Mouse (Mus musculus): ENCODE data around the gene Mospd2. TPM values are rescaled to one million over a fixed set of nuclear protein-coding genes. Genes with fewer than 3 reads are reported as not detected.

The Mospd2 gene
- total and polyA plus RNA-seq, 2 experiments = 5.5 to 42.3 TPM

DNA sequence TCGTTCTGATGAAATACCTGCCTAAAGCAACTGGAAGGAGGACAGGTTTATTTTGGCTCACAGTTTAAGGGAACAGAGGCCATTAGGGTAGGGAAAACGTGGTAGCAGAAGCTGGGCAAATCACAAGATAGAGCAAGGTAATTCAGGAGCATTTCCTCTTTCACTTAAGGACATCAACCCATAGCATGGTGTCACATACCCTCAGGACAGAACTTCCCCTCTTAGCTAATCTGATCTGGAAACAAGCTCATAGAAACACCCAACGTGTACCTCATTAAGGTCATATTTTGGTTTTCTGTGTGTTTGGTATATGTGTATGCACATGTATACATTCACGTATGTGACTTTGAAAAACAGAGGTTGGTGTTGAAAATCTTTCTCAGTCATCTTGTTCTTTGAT lies 68.0 kb downstream of the Mospd2 start:
- no peak overlapping the region for H3K27ac ChIP-seq (replicated peaks; ENCODE audit: insufficient read depth, low read depth, low read length)
- no peak overlapping the region for H3K4me3 ChIP-seq (ENCODE audit: insufficient read depth, low read depth, low read length)
- no peak overlapping the region for H3K9ac ChIP-seq (ENCODE audit: low read depth, low read length)
- no peaks in the 10 kb centered on the region for H3K79me2 ChIP-seq (ENCODE audit: control insufficient read depth, insufficient read depth, low read length)
- WGBS = 58% methylated on average over 4 of the region's 4 CpGs
- no peaks in the 10 kb centered on the region for H3K27me3 ChIP-seq (ENCODE audit: control insufficient read depth, insufficient read depth, low read length)
- H3K36me3 ChIP-seq (ENCODE audit: control insufficient read depth, insufficient read depth, low read length) = no peaks in the 10 kb centered on the region
- H3K4me1 ChIP-seq (ENCODE audit: control insufficient read depth, insufficient read depth, low read length) = peaks cover 4% of the 10 kb centered on the region; the same call in 1 of the 2 replicates
- DNase-seq (ENCODE audit: extremely low read depth, low read depth, low spot score) = no peak
- no peak for TF ChIP-seq CTCF (IDR thresholded peaks at IDR 0.05; ENCODE audit: low read depth, low read length)

DNA sequence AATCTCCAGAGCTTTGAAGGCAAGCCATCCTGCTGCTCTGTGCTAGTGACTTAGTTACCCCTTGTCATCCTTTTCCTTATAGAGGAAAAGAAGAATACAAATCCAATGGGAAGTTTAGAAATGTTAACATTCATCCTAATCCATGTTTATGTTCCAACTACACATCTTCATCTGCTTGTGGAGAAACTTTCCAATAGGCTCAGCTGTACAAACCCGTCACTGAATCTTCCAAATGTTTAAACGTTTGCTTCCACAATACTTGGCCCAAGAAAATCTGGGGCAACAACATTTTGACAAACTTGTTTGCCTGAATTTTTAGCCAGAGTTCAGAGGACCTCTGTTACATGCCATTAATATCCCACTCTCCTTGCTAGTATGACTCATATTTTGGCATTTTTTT lies 78.3 kb downstream of the Mospd2 start:
- H3K36me3 ChIP-seq (ENCODE audit: control insufficient read depth, insufficient read depth, low read length) = no peaks in the 10 kb centered on the region
- no peaks in the 10 kb centered on the region for H3K27me3 ChIP-seq (ENCODE audit: control insufficient read depth, insufficient read depth, low read length)
- no peak overlapping the region for H3K27ac ChIP-seq (replicated peaks; ENCODE audit: insufficient read depth, low read depth, low read length)
- WGBS = 40% methylated on average over 2 of the region's 2 CpGs
- no peaks in the 10 kb centered on the region for H3K79me2 ChIP-seq (ENCODE audit: control insufficient read depth, insufficient read depth, low read length)
- no peaks in the 10 kb centered on the region for H3K4me1 ChIP-seq (ENCODE audit: control insufficient read depth, insufficient read depth, low read length)
- no peak overlapping the region for H3K9ac ChIP-seq (ENCODE audit: low read depth, low read length)
- no peak for DNase-seq (ENCODE audit: extremely low read depth, low read depth, low spot score)
- H3K4me3 ChIP-seq (ENCODE audit: insufficient read depth, low read depth, low read length) = no peak overlapping the region
- no peak for TF ChIP-seq CTCF (IDR thresholded peaks at IDR 0.05; ENCODE audit: low read depth, low read length)
- TF ChIP-seq POLR2A (IDR thresholded peaks at IDR 0.05; ENCODE audit: extremely low read depth, insufficient read depth, low read length) = no peak

DNA sequence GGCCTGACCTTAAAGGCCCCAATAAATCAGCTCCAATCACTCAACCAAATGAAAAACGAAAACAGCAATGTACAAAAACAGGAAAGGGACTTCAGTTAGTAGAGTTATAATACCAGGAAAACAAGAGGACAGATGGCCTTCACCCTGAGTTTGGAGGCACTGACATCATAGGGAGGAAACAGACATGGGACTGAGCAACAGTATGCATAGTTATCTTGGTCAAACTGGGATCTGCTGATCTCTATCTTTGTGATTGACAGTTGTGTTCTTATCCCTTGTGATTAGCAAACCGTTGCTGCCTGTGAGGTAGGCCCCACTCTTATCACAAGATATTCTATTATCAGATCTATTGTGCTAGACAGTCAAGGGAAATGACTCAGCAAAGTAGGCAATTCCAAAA lies 80.4 kb downstream of the Mospd2 start:
- WGBS = 23% methylated on average over 2 of the region's 2 CpGs
- no peak overlapping the region for H3K9ac ChIP-seq (ENCODE audit: low read depth, low read length)
- no peaks in the 10 kb centered on the region for H3K4me1 ChIP-seq (ENCODE audit: control insufficient read depth, insufficient read depth, low read length)
- no peak overlapping the region for H3K4me3 ChIP-seq (ENCODE audit: insufficient read depth, low read depth, low read length)
- H3K27me3 ChIP-seq (ENCODE audit: control insufficient read depth, insufficient read depth, low read length) = no peaks in the 10 kb centered on the region
- no peak for DNase-seq (ENCODE audit: extremely low read depth, low read depth, low spot score)
- no peak for TF ChIP-seq POLR2A (IDR thresholded peaks at IDR 0.05; ENCODE audit: extremely low read depth, insufficient read depth, low read length)
- no peak for TF ChIP-seq CTCF (IDR thresholded peaks at IDR 0.05; ENCODE audit: low read depth, low read length)
- no peaks in the 10 kb centered on the region for H3K36me3 ChIP-seq (ENCODE audit: control insufficient read depth, insufficient read depth, low read length)
- H3K27ac ChIP-seq (replicated peaks; ENCODE audit: insufficient read depth, low read depth, low read length) = no peak overlapping the region
- no peaks in the 10 kb centered on the region for H3K79me2 ChIP-seq (ENCODE audit: control insufficient read depth, insufficient read depth, low read length)

DNA sequence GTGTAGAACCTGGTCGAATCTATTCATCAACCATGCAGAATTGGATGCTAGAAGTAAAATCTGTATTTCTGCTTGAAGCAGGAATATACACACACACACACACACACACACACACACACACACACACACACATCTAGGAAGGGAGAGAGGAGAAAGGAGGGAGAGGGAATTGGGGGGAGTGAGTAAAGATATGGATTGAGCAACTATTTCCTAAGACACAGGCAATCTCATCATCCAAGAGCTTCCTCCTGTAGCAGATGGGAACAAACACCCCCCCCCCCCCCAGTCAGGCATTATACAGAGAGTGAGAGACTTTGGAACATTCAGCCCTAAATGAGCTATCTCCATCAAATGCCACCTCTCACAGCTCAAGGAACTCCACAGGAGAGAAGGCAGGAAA lies 93.9 kb downstream of the Mospd2 start:
- no peak for DNase-seq (ENCODE audit: extremely low read depth, low read depth, low spot score)
- no peaks in the 10 kb centered on the region for H3K36me3 ChIP-seq (ENCODE audit: control insufficient read depth, insufficient read depth, low read length)
- H3K79me2 ChIP-seq (ENCODE audit: control insufficient read depth, insufficient read depth, low read length) = no peaks in the 10 kb centered on the region
- H3K27me3 ChIP-seq (ENCODE audit: control insufficient read depth, insufficient read depth, low read length) = no peaks in the 10 kb centered on the region
- H3K9ac ChIP-seq (ENCODE audit: low read depth, low read length) = no peak overlapping the region
- TF ChIP-seq CTCF (IDR thresholded peaks at IDR 0.05; ENCODE audit: low read depth, low read length) (no peak), POLR2A (IDR thresholded peaks at IDR 0.05; ENCODE audit: extremely low read depth, insufficient read depth, low read length) (no peak)
- no peaks in the 10 kb centered on the region for H3K4me1 ChIP-seq (ENCODE audit: control insufficient read depth, insufficient read depth, low read length)
- no peak overlapping the region for H3K4me3 ChIP-seq (ENCODE audit: insufficient read depth, low read depth, low read length)
- no peak overlapping the region for H3K27ac ChIP-seq (replicated peaks; ENCODE audit: insufficient read depth, low read depth, low read length)
- 100% methylated on average over 1 of the region's 1 CpGs for whole genome bisulfite sequencing

Other genes starting within 250 kb of the Mospd2 start
- gene Fancb, start 217 bp upstream of the Mospd2 start, total RNA-seq (2014; rRNA removed) = 0.92 and 1.2 TPM in 2 replicates
- 0.07 and 0.15 TPM in 2 replicates for gene Fancb, start 217 bp upstream of the Mospd2 start, polyA plus RNA-seq (2012; rRNA removed)
- gene Gm17604, start 24.5 kb upstream of the Mospd2 start, total RNA-seq (2014; rRNA removed) = not detected in 2 replicates
- gene Gm17604, start 24.5 kb upstream of the Mospd2 start, polyA plus RNA-seq (2012; rRNA removed) = not detected in 2 replicates

Data from liver, adult 2 months (tissue).